Comparison of ENCODE assay signal across 8 mouse cellular contexts in the genomic region with DNA sequence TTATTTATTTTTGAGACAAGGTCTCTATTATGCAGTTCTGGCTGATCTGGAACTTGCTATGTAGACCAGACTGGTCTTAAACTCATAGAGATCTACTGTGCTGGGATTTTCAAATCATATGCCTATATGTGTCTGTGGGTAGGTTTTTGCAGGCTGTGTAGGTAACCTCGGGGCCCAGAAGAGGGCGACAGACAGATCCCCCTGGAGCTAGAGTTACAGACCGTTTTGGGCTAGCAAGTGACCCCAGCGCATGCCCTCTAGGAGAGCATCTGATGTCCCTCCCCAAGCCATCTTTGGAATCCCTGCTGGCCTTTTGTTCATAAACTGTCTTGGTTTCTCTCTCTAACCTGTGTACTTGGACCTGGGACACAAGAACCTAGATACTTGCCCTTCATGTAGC. TPM values are rescaled to one million over a fixed set of nuclear protein-coding genes. Genes with fewer than 3 reads are reported as not detected.
DNase-seq lines count a peak whose midpoint lies in the region; ATAC-seq and TF ChIP-seq lines count a peak whose summit lies in the region.

No protein-coding gene starts in this region.

- H3K36me3 ChIP-seq in liver, embryonic 13.5 days: no peaks in the 10 kb centered on the region
- H3K36me3 ChIP-seq in heart, postnatal 0 days (replicated peaks; ENCODE audit: control insufficient read depth, insufficient read depth, low read length): no peaks in the 10 kb centered on the region
- no peaks in the 10 kb centered on the region for H3K36me3 ChIP-seq in midbrain, embryonic 14.5 days (ENCODE audit: control insufficient read depth, insufficient read depth, low read length)

- no peak for TF ChIP-seq POLR2A in bone marrow, adult 2 months (IDR thresholded peaks at IDR 0.05; ENCODE audit: borderline replicate concordance, control insufficient read depth, low read depth, low read length)

- no peak overlapping the region for H3K4me2 ChIP-seq in liver, embryonic 13.5 days
- no peak overlapping the region for H3K4me2 ChIP-seq in heart, postnatal 0 days (ENCODE audit: low read depth, low read length)
- no peak overlapping the region for H3K4me2 ChIP-seq in midbrain, embryonic 14.5 days (ENCODE audit: low read length)

- H3K4me1 ChIP-seq in liver, embryonic 13.5 days (replicated peaks): peaks cover 65% of the 10 kb centered on the region
- H3K4me1 ChIP-seq in bone marrow, adult 2 months (ENCODE audit: control insufficient read depth, insufficient read depth, low read length): peaks cover 1% of the 10 kb centered on the region; the same call in 1 of the 2 replicates
- H3K4me1 ChIP-seq in heart, postnatal 0 days (ENCODE audit: control insufficient read depth, insufficient read depth): peaks cover 13% of the 10 kb centered on the region; the same call in 1 of the 2 replicates
- peaks cover 21% of the 10 kb centered on the region for H3K4me1 ChIP-seq in midbrain, embryonic 14.5 days (ENCODE audit: control insufficient read depth, insufficient read depth, low read length)

- 31% methylated on average over 4 of the region's 4 CpGs for WGBS in liver, embryonic 13.5 days (ENCODE audit: insufficient replicate concordance)
- WGBS in bone marrow, adult 2 months: 58% methylated on average over 4 of the region's 4 CpGs
- 54% methylated on average over 4 of the region's 4 CpGs for WGBS in heart, postnatal 0 days
- WGBS in midbrain, embryonic 14.5 days: 34% methylated on average over 4 of the region's 4 CpGs

- DNase-seq in liver, embryonic 13.5 days: no peak
- no peak for DNase-seq in liver
- DNase-seq in heart, postnatal 0 days (ENCODE audit: low spot score): no peak
- no peak for DNase-seq in midbrain, embryonic 14.5 days
- DNase-seq in frontal cortex, postnatal 36 days (ENCODE audit: low spot score in 2 of 2): no peak
- no peak for DNase-seq in ovary, adult 18-20 months (ENCODE audit: low spot score)
- DNase-seq in gastrocnemius, postnatal 4 days (ENCODE audit: low spot score in 2 of 2): no peak

- no peak for ATAC-seq in liver, embryonic 13.5 days (ENCODE audit: low read depth)
- ATAC-seq in heart, postnatal 0 days (ENCODE audit: insufficient read depth, low read depth): no peak
- no peak for ATAC-seq in midbrain, embryonic 14.5 days (ENCODE audit: low FRiP score, low TSS enrichment)

- H3K9me3 ChIP-seq in liver, embryonic 13.5 days (replicated peaks): no peaks in the 10 kb centered on the region
- H3K9me3 ChIP-seq in heart, postnatal 0 days (replicated peaks; ENCODE audit: control insufficient read depth, low read length): no peaks in the 10 kb centered on the region
- no peaks in the 10 kb centered on the region for H3K9me3 ChIP-seq in midbrain, embryonic 14.5 days (ENCODE audit: control insufficient read depth, low read length)

- H3K9ac ChIP-seq in liver, embryonic 13.5 days: no peak overlapping the region
- H3K9ac ChIP-seq in heart, postnatal 0 days (replicated peaks; ENCODE audit: low read depth, low read length): no peak overlapping the region
- H3K9ac ChIP-seq in midbrain, embryonic 14.5 days (replicated peaks; ENCODE audit: low read length): no peak overlapping the region

- peak; percentile 40; the same call in 1 of the 2 replicates for TF ChIP-seq CTCF in bone marrow, adult 2 months (IDR thresholded peaks at IDR 0.05; ENCODE audit: control insufficient read depth, insufficient read depth, low read length)
- peak; percentile 12; the same call in 1 of the 2 replicates for TF ChIP-seq CTCF in heart, postnatal 0 days (IDR thresholded peaks at IDR 0.05; ENCODE audit: low read depth)

- H3K27ac ChIP-seq in liver, embryonic 13.5 days: 0 out of 2 replicates have a peak overlapping the region, but pooled peaks have one; percentile 11
- no peak overlapping the region for H3K27ac ChIP-seq in bone marrow, adult 2 months (ENCODE audit: control insufficient read depth, insufficient read depth, low read depth, low read length, poor library complexity)
- peak overlapping the region; percentile 87 for H3K27ac ChIP-seq in heart, postnatal 0 days (ENCODE audit: low read depth)
- peak overlapping the region; percentile 63; the same call in 1 of the 2 replicates for H3K27ac ChIP-seq in midbrain, embryonic 14.5 days (replicated peaks; ENCODE audit: low read depth, low read length)

- H3K4me3 ChIP-seq in liver, embryonic 13.5 days (replicated peaks): no peak overlapping the region
- H3K4me3 ChIP-seq in bone marrow, adult 2 months (replicated peaks; ENCODE audit: control insufficient read depth, low read depth, low read length): no peak overlapping the region
- H3K4me3 ChIP-seq in heart, postnatal 0 days (ENCODE audit: low read depth, low read length): no peak overlapping the region
- H3K4me3 ChIP-seq in midbrain, embryonic 14.5 days (replicated peaks; ENCODE audit: low read depth, low read length): no peak overlapping the region

- no peak for TF ChIP-seq EP300 in heart, postnatal 0 days (IDR thresholded peaks at IDR 0.05; ENCODE audit: low read depth)

- H3K27me3 ChIP-seq in liver, embryonic 13.5 days: peaks cover 10% of the 10 kb centered on the region; the same call in 1 of the 2 replicates
- H3K27me3 ChIP-seq in heart, postnatal 0 days (ENCODE audit: control insufficient read depth, insufficient read depth, low read length): no peaks in the 10 kb centered on the region
- H3K27me3 ChIP-seq in midbrain, embryonic 14.5 days (ENCODE audit: control insufficient read depth, insufficient read depth, low read length): no peaks in the 10 kb centered on the region

RNA-seq across cellular contexts. Expression of a gene that starts 8.1 kb away (rescaled TPM):
- 20.5 and 24.1 TPM in 2 replicates for polyA plus RNA-seq in liver, embryonic 13.5 days (2015; fragmentation: Nextera tagmentation; extraction: Ambion mirVana)
- 13.2 and 49.9 TPM in 2 replicates for polyA plus RNA-seq in bone marrow, adult 2 months (2011; ENCODE audit: insufficient read depth, insufficient read length, low replicate concordance, missing spikeins)
- total RNA-seq in heart, postnatal 0 days (2014; rRNA removed; ENCODE audit: low replicate concordance): 17.0 and 23.2 TPM in 2 replicates
- polyA plus RNA-seq in heart, postnatal 0 days (2015; fragmentation: Nextera tagmentation; extraction: Ambion mirVana): 33.3 and 38.3 TPM in 2 replicates
- polyA plus RNA-seq in midbrain, embryonic 14.5 days (2014; fragmentation: Nextera tagmentation; extraction: Ambion mirVana): 15.5 and 16.0 TPM in 2 replicates
- total RNA-seq in gastrocnemius, postnatal 4 days (2021): 10 to 100 TPM; 21.5 to 26.1 TPM

RNA-seq across cellular contexts. Expression of a gene that starts 31.5 kb away (rescaled TPM):
- 45.9 and 46.8 TPM in 2 replicates for polyA plus RNA-seq in liver, embryonic 13.5 days (2015; fragmentation: Nextera tagmentation; extraction: Ambion mirVana)
- 78.9 and 134 TPM in 2 replicates for polyA plus RNA-seq in bone marrow, adult 2 months (2011; ENCODE audit: insufficient read depth, insufficient read length, low replicate concordance, missing spikeins)
- total RNA-seq in heart, postnatal 0 days (2014; rRNA removed; ENCODE audit: low replicate concordance): 98.3 and 116 TPM in 2 replicates
- polyA plus RNA-seq in heart, postnatal 0 days (2015; fragmentation: Nextera tagmentation; extraction: Ambion mirVana): 28.4 and 29.5 TPM in 2 replicates
- 56.9 and 59.6 TPM in 2 replicates for polyA plus RNA-seq in midbrain, embryonic 14.5 days (2014; fragmentation: Nextera tagmentation; extraction: Ambion mirVana)
- 10 to 100 TPM; 50.5 to 53.8 TPM for total RNA-seq in gastrocnemius, postnatal 4 days (2021)

RNA-seq across cellular contexts. Expression of a gene that starts 33.1 kb away (rescaled TPM):
- 6.9 and 7.6 TPM in 2 replicates for polyA plus RNA-seq in liver, embryonic 13.5 days (2015; fragmentation: Nextera tagmentation; extraction: Ambion mirVana)
- 14.6 and 26.2 TPM in 2 replicates for polyA plus RNA-seq in bone marrow, adult 2 months (2011; ENCODE audit: insufficient read depth, insufficient read length, low replicate concordance, missing spikeins)
- 68.0 and 83.6 TPM in 2 replicates for total RNA-seq in heart, postnatal 0 days (2014; rRNA removed; ENCODE audit: low replicate concordance)
- polyA plus RNA-seq in heart, postnatal 0 days (2015; fragmentation: Nextera tagmentation; extraction: Ambion mirVana): 6.2 and 6.9 TPM in 2 replicates
- 19.1 and 20.2 TPM in 2 replicates for polyA plus RNA-seq in midbrain, embryonic 14.5 days (2014; fragmentation: Nextera tagmentation; extraction: Ambion mirVana)
- 10 to 100 TPM; 44.9 to 45.6 TPM for total RNA-seq in gastrocnemius, postnatal 4 days (2021)

RNA-seq across cellular contexts. Expression of a gene that starts 46.7 kb away (rescaled TPM):
- 61.2 and 61.3 TPM in 2 replicates for polyA plus RNA-seq in liver, embryonic 13.5 days (2015; fragmentation: Nextera tagmentation; extraction: Ambion mirVana)
- polyA plus RNA-seq in bone marrow, adult 2 months (2011; ENCODE audit: insufficient read depth, insufficient read length, low replicate concordance, missing spikeins): 59.2 and 125 TPM in 2 replicates
- 4.4 and 4.8 TPM in 2 replicates for total RNA-seq in heart, postnatal 0 days (2014; rRNA removed; ENCODE audit: low replicate concordance)
- 8.7 and 9.8 TPM in 2 replicates for polyA plus RNA-seq in heart, postnatal 0 days (2015; fragmentation: Nextera tagmentation; extraction: Ambion mirVana)
- 1.5 and 3.8 TPM in 2 replicates for polyA plus RNA-seq in midbrain, embryonic 14.5 days (2014; fragmentation: Nextera tagmentation; extraction: Ambion mirVana)
- total RNA-seq in gastrocnemius, postnatal 4 days (2021): 1 to 10 TPM; 6.0 to 7.1 TPM
